Mouse (Mus musculus) neural tube, embryonic 11.5 days (tissue): ENCODE results near the gene Rpl26. TPM values are rescaled to one million over a fixed set of nuclear protein-coding genes. Genes with fewer than 3 reads are reported as not detected.

Experiments used
- ATAC-seq: fragments of 200-750 bp; cut with Nextera tagmentation; 2 replicates; pipeline ENCODE4 v1.8.0; 2017; ENCODE audit warnings: moderate number of reproducible peaks, mild to moderate bottlenecking, moderate TSS enrichment, moderate library complexity; ENCODE audit not compliant: insufficient read depth, low FRiP score, low TSS enrichment
- DNase-seq: peaks from one replicate; pipeline ENCODE4 v3.0.0-alpha.2; 2015; ENCODE audit warnings: low spot score
- H3K27ac ChIP-seq: fragments of 300-500 bp; sonication (generic); 2 replicates; pipeline ENCODE4 v1.5.1; 2014; ENCODE audit warnings: low read depth, mild to moderate bottlenecking, low read length
- H3K27me3 ChIP-seq: fragments of 300-500 bp; sonication (generic); 2 replicates; pipeline ENCODE4 v1.6.1; 2014; ENCODE audit warnings: mild to moderate bottlenecking, low read length, mixed read lengths; ENCODE audit not compliant: control insufficient read depth, insufficient read depth
- H3K36me3 ChIP-seq: fragments of 300-500 bp; sonication (generic); 2 replicates; pipeline ENCODE4 v1.6.1; 2014; ENCODE audit warnings: mild to moderate bottlenecking, low read length, moderate library complexity, mixed read lengths; ENCODE audit not compliant: control insufficient read depth, insufficient read depth
- H3K4me1 ChIP-seq: fragments of 300-500 bp; sonication (generic); 2 replicates; pipeline ENCODE4 v1.6.1; 2014; ENCODE audit warnings: low read length, mixed read lengths; ENCODE audit not compliant: control insufficient read depth, insufficient read depth
- H3K4me2 ChIP-seq: fragments of 300-500 bp; sonication (generic); 2 replicates; pipeline ENCODE4 v1.6.1; 2014; ENCODE audit warnings: low read depth, mild to moderate bottlenecking, moderate library complexity
- H3K4me3 ChIP-seq: fragments of 300-500 bp; sonication (generic); 2 replicates; pipeline ENCODE4 v1.5.1; 2014; ENCODE audit warnings: low read depth, low read length
- H3K9ac ChIP-seq: fragments of 300-500 bp; sonication (generic); 2 replicates; pipeline ENCODE4 v1.6.1; 2014; ENCODE audit warnings: mild to moderate bottlenecking, low read length
- H3K9me3 ChIP-seq: fragments of 300-500 bp; sonication (generic); 2 replicates; pipeline ENCODE4 v1.6.1; 2016; ENCODE audit warnings: low read length; ENCODE audit not compliant: control insufficient read depth
- WGBS: fragments of 180-500 bp; shearing (Covaris S2); extraction: QIAGEN DNeasy Blood & Tissue Kit; methylation state at CpG from one replicate; pipeline ENCODE4 v1.1.7; 2014; 5-methylcytosine and 5-hydroxymethylcytosine counted together
- polyA plus RNA-seq: library from polyadenylated mRNA; unstranded; fragments of >200 nt; fragmentation: Nextera tagmentation; extraction: Ambion mirVana; gene quantifications from 2 replicates; pipeline ENCODE4 v1.2.1, GENCODE M21; 2014

Gene Rpl26
- polyA plus RNA-seq, 1 experiment from 2014 or later: 822 TPM

- Histone ChIP-seq H3K4me2 (no peak overlapping the region), H3K4me1 (no peaks in the 10 kb centered on the region), H3K27me3 (no peaks in the 10 kb centered on the region), H3K4me3 (no peak overlapping the region), H3K36me3 (no peaks in the 10 kb centered on the region), H3K9me3 (no peaks in the 10 kb centered on the region), H3K9ac (no peak overlapping the region), H3K27ac (no peak overlapping the region)
- ATAC-seq: no peak
- DNase-seq: no peak
- WGBS: 52% methylated on average over 4 of the region's 4 CpGs
Measured at GRCm38 (mm10) chr11:68897120-68897519, 4.3 kb upstream of the Rpl26 start.

DNA sequence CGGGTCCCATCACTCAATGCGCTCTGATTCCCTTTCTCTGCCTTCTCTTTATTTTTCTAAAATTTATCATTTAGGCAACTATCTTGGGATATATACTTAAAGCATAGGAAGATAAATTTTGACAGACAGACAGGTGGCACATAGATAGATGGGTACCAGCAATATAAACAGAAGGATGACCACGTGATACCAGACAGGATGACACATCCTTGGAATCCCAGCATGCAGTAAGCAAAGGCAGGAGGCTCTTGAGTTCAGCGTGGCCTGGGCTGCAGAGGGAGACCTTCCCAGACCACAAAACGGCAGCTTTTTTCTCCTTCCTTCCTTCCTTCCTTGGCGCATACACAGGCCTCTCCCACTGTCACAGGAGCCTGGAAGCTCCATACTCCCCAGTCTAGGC, 3.5 kb upstream of the Rpl26 start:
- H3K4me3 ChIP-seq: no peak overlapping the region
- no peak overlapping the region for H3K4me2 ChIP-seq
- no peaks in the 10 kb centered on the region for H3K27me3 ChIP-seq
- 73% methylated on average over 6 of the region's 6 CpGs for whole genome bisulfite sequencing
- peaks cover 5% of the 10 kb centered on the region for H3K4me1 ChIP-seq
- no peak overlapping the region for H3K9ac ChIP-seq
- H3K27ac ChIP-seq: no peak overlapping the region
- H3K9me3 ChIP-seq: no peaks in the 10 kb centered on the region
- no peak for ATAC-seq
- DNase-seq: no peak
- no peaks in the 10 kb centered on the region for H3K36me3 ChIP-seq

DNA sequence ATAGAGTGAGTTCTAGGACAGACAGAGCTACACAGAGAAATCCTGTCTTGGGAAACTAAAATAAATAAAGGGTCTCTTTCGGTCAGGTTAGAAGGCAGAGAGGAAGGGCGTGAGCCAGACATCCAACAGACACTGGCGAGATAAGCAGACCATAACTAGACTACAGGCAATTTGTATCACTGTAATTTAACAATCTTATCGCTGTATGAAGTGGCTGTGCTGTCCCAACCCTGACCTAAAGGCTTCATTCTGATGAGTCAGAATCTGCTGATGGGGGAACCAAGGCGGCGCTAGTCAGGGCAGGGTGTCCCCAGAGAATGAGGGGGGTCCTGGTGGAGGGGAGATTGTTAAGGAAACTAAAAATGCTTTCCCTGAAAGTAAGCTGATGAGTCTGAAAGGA, 2.6 kb upstream of the Rpl26 start:
- H3K27me3 ChIP-seq: no peaks in the 10 kb centered on the region
- no peak overlapping the region for H3K9ac ChIP-seq
- peaks cover 6% of the 10 kb centered on the region for H3K36me3 ChIP-seq
- H3K4me3 ChIP-seq: no peak overlapping the region
- no peak overlapping the region for H3K27ac ChIP-seq
- WGBS: 91% methylated on average over 6 of the region's 6 CpGs
- H3K9me3 ChIP-seq: no peaks in the 10 kb centered on the region
- peaks cover 5% of the 10 kb centered on the region for H3K4me1 ChIP-seq
- no peak for ATAC-seq
- no peak overlapping the region for H3K4me2 ChIP-seq
- no peak for DNase-seq

DNA sequence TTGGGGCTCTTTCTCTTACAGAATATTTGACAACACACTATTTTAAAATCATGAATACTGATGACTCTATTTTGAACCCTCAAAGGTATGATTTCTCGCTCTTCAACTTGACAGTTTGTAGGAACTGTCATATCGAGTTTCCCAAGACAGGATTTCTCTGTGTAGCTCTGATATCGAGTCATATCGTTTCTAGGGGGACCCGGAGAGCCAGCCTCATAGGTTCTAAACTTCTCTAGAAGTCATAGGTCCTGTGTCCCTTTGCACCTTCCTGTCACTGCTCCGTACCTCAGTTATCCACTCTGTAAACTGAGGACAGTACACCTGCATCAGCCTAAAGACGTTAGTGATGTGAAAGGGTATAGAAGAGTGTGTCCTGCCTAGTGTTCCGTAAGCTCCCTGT, 1.6 kb upstream of the Rpl26 start:
- H3K4me3 ChIP-seq: no peak overlapping the region; the same call in 1 of the 2 replicates
- H3K9ac ChIP-seq: no peak overlapping the region
- no peak for DNase-seq
- H3K4me2 ChIP-seq: no peak overlapping the region
- ATAC-seq: no peak
- H3K9me3 ChIP-seq: no peaks in the 10 kb centered on the region
- H3K27me3 ChIP-seq: no peaks in the 10 kb centered on the region
- no peak overlapping the region for H3K27ac ChIP-seq
- H3K36me3 ChIP-seq: peaks cover 10% of the 10 kb centered on the region
- H3K4me1 ChIP-seq: peaks cover 5% of the 10 kb centered on the region
- WGBS: 87% methylated on average over 8 of the region's 8 CpGs

DNA sequence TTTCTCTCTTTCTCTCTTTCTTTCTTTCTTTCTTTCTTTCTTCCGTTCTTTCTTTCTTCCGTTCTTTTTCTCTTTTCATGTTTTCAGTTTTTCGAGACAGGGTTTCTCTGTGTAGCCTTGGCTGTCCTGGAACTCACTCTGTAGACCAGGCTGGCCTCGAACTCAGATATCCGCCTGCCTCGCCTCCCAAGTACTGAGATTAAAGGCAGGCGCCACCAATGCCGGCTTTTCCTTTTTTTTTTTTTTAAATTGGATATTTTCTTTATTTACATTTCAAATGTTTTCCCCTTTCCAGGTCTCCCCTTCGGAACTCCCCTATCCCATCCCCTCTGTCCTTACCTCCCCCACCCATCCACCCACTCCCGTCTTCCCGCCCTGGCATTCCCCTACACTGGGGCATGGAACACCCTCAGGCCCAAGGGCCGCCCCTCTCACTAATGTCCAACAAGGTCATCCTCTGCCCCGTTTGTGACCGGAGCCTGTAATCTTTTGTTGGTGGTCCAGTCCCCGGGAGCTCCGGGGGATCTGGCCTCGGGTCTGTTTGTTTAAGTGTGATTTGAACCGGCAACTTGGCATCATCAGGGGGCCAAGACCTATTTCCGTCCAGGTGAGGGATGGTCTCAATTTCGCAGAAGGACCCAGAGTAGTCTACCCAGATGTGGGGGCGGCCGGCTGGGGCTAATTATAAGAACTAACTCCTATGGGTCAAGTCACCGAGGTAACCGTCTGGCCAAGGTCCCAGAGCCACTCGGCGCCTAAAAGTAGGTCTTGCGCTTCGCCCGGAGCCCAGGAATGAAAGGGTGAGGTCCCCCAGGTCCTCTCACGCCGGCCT, 648 bp upstream of the Rpl26 start:
- H3K27ac ChIP-seq: no peak overlapping the region
- peak; percentile 24; the same call in 1 of the 2 replicates for ATAC-seq
- H3K27me3 ChIP-seq: no peaks in the 10 kb centered on the region
- peak overlapping the region; percentile 46 for H3K9ac ChIP-seq
- H3K36me3 ChIP-seq: peaks cover 11% of the 10 kb centered on the region
- peak overlapping the region; percentile 95 for H3K4me3 ChIP-seq
- H3K4me1 ChIP-seq: peaks cover 5% of the 10 kb centered on the region
- H3K9me3 ChIP-seq: no peaks in the 10 kb centered on the region
- 28% methylated on average over 31 of the region's 31 CpGs for WGBS
- H3K4me2 ChIP-seq: peak overlapping the region; percentile 63
- DNase-seq: no peak

GRCm38 (mm10) chr11:68902047-68902364, 623 bp downstream of the Rpl26 start:
- no peak for DNase-seq
- H3K9ac ChIP-seq: peak overlapping the region; percentile 99
- no peak for ATAC-seq
- no peaks in the 10 kb centered on the region for H3K9me3 ChIP-seq
- peak overlapping the region; percentile 79 for H3K4me2 ChIP-seq
- peaks cover 15% of the 10 kb centered on the region for H3K36me3 ChIP-seq
- peak overlapping the region; percentile 85 for H3K27ac ChIP-seq
- H3K4me3 ChIP-seq: peak overlapping the region; percentile 95
- H3K27me3 ChIP-seq: no peaks in the 10 kb centered on the region
- under 1% methylated on average over 9 of the region's 10 CpGs for WGBS
- H3K4me1 ChIP-seq: peaks cover 5% of the 10 kb centered on the region

DNA sequence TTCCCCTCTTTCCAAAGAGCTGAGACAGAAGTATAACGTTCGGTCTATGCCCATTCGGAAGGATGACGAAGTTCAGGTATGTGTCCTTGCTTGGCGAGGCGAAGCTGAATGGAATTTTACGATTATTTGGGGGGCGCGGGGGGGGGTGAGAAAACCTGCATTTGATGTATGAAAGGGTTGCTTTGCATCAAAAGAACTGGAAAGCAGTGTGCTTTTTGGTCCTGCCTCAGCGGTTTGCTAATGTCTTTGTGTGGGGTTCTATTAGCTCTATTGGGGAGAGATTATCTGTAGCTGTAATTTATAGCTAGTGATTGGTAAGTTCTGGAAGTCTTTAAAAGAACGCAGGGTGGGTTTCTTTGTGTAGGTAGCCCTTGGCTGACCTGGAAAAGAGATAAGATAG, 984 bp downstream of the Rpl26 start:
- H3K36me3 ChIP-seq: peaks cover 15% of the 10 kb centered on the region
- ATAC-seq: no peak
- H3K4me1 ChIP-seq: peaks cover 5% of the 10 kb centered on the region
- DNase-seq: no peak
- H3K27ac ChIP-seq: no peak overlapping the region
- H3K9ac ChIP-seq: peak overlapping the region; percentile 99
- H3K4me3 ChIP-seq: peak overlapping the region; percentile 95
- H3K9me3 ChIP-seq: no peaks in the 10 kb centered on the region
- 3% methylated on average over 11 of the region's 11 CpGs for WGBS
- no peaks in the 10 kb centered on the region for H3K27me3 ChIP-seq
- H3K4me2 ChIP-seq: peak overlapping the region; percentile 79

- no peaks in the 10 kb centered on the region for H3K27me3 ChIP-seq
- DNase-seq: no peak
- peaks cover 15% of the 10 kb centered on the region for H3K36me3 ChIP-seq
- WGBS: 88% methylated on average over 5 of the region's 5 CpGs
- H3K4me3 ChIP-seq: peak overlapping the region; percentile 95
- H3K9ac ChIP-seq: peak overlapping the region; percentile 99
- H3K4me2 ChIP-seq: peak overlapping the region; percentile 79
- no peak overlapping the region for H3K27ac ChIP-seq
- peaks cover 5% of the 10 kb centered on the region for H3K4me1 ChIP-seq
- no peak for ATAC-seq
- H3K9me3 ChIP-seq: no peaks in the 10 kb centered on the region
Measured at GRCm38 (mm10) chr11:68902823-68903222, 1.4 kb downstream of the Rpl26 start.

DNA sequence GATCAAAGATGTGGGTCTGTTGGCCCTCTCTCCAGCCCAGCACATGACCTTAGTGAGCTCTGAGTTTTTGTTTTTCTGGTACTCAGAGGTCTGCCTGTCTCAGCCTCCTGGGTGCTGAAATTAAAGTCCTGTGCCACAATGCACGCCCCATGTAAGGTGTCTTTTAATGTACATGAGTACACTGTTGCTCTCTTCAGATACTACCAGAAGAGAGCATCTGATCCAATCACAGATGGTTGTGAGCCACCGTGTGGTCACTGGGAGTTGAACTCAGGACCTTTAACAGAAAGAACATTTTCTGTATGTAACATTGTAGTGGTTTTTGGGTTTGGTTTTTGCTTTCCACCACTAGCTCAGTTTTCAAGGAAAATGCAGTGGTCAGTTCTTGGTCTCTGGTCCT, 2.4 kb downstream of the Rpl26 start:
- H3K27ac ChIP-seq: no peak overlapping the region
- DNase-seq (no peak), ATAC-seq (no peak)
- no peaks in the 10 kb centered on the region for H3K27me3 ChIP-seq
- no peak overlapping the region for H3K9ac ChIP-seq
- no peaks in the 10 kb centered on the region for H3K9me3 ChIP-seq
- H3K4me3 ChIP-seq: no peak overlapping the region
- H3K4me1 ChIP-seq: peaks cover 5% of the 10 kb centered on the region
- H3K4me2 ChIP-seq: no peak overlapping the region
- peaks cover 15% of the 10 kb centered on the region for H3K36me3 ChIP-seq
- WGBS: 93% methylated on average over 2 of the region's 2 CpGs
